Mouse (Mus musculus) layer of hippocampus, adult 9-11 months (tissue): Measurements from ENCODE around the gene Atp6v0e.

Experiments used
- DNase-seq: peaks from one replicate; pipeline ENCODE4 v3.0.0; 2022

The Atp6v0e gene

DNA sequence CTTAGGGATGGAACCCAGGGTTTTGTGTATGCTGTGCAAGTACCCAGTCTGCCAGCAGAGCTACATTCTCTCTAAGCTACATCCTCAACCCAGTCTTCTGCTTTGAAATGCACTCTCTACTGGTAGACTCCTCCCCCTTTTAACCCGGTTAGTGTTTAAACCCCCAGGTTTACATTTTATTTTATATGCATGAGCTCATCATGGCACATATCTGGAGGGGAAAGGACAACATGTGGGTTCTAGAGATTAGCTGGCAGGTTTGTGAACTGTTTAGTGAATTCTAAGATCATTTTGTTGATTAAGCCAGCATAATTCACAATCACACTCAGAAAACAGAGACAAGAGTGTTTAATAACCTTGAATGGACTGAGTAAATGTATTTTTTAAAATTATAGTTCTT is 61.8 kb downstream of the Atp6v0e start:
- DNase-seq = no peak

DNA sequence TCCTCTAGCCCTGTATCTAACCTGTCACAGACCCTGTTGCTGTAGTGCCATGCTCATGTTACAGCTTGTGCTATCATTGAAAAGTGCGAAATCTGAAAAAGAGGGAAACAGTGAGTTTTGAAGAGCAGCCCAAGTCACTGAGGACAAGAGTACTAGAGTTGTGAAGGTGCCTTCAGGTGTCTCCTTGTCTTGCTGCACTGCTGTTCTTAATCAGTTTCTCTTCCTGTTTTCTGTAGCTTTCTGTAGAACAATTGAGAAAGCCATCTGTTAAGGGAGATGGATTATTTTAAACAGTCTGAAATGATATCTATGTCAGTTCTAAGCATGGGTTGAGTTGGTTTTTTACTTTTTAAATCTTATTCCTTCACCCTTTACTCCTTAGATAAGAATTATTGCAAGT is 63.6 kb downstream of the Atp6v0e start:
- no peak for DNase-seq

GRCm38 (mm10) chr17:26727110-26727755 is 64.2 kb downstream of the Atp6v0e start:
- DNase-seq = no peak

- DNase-seq = no peak
Measured at GRCm38 (mm10) chr17:26742581-26742980, 79.5 kb downstream of the Atp6v0e start.

DNA sequence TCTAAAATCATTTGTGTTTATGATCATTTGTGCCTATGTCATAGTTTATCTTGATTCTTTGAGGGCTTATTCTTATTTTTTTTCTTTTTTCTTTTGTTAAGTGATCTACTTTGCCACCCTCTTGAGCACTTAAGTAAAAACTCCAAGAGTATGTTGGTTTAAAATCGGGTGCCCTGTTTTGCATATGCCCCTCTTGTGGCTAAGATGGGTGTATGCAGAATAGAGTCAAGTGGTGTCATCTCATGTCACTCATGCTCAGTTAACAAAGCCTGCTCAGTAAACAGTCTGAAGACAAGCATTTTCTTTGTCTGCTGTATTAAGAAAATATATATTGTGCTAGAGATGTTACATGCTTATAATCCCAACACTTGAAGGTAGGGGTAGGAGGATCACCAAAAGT is 80.3 kb downstream of the Atp6v0e start:
- DNase-seq = no peak
